Mouse (Mus musculus) thymus, adult 2 months (tissue): Measurements from ENCODE around the gene Mbnl1.

Source experiments
- CTCF ChIP-seq: fragments of 200-500 bp; IDR thresholded peaks from 2 replicates; pipeline ENCODE4 v1.5.1; 2012; ENCODE audit warnings: mild to moderate bottlenecking, control low read depth, low read length, moderate library complexity, borderline replicate concordance; ENCODE audit not compliant: control insufficient read depth, poor library complexity, insufficient read depth; ENCODE audit errors: extremely low read depth
- POLR2A ChIP-seq: fragments of 200-500 bp; IDR thresholded peaks from 2 replicates; pipeline ENCODE4 v1.6.1; 2012; ENCODE audit warnings: mild to moderate bottlenecking, low read length, control low read depth, moderate library complexity; ENCODE audit not compliant: control insufficient read depth, poor library complexity, insufficient read depth; ENCODE audit errors: extremely low read depth

DNA sequence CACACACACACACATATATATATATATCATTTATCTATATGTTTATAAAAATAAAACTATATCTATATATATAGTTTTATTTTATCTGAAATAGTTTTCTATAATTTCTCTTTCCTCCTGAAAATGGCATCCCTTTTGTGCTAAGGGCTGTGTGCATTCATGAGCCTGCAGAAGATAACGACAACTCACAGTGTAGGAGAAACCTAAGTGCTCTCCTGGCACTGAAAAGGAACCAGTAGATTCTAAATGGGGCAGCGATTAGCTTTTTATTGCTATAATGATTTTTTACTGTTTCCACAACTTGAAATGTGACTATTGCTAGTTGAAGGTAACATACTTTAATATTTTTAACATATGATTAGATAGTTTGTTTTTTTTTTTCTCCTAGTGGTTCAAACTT is 25.5 kb downstream of the Mbnl1 start:
- TF ChIP-seq CTCF (no peak), POLR2A (no peak)
